ENCODE assay signal across 7 mouse cellular contexts in genomic region chr13:103109872-103110271, GRCm38 (mm10).
DNase-seq lines count a peak whose midpoint lies in the region; ATAC-seq and TF ChIP-seq lines count a peak whose summit lies in the region.

No protein-coding gene starts in this region.

- TF ChIP-seq POLR2A in bone marrow, adult 2 months (IDR thresholded peaks at IDR 0.05; ENCODE audit: borderline replicate concordance, control insufficient read depth, low read depth, low read length) = no peak

- peak; percentile 82 for TF ChIP-seq CTCF in bone marrow, adult 2 months (IDR thresholded peaks at IDR 0.05; ENCODE audit: control insufficient read depth, insufficient read depth, low read length)

- WGBS in bone marrow, adult 2 months = 24% methylated on average over 10 of the region's 10 CpGs
- 29% methylated on average over 10 of the region's 10 CpGs for WGBS in embryonic facial prominence, embryonic 13.5 days
- 18% methylated on average over 10 of the region's 10 CpGs for WGBS in heart, embryonic 16.5 days

- H3K27ac ChIP-seq in bone marrow, adult 2 months (ENCODE audit: control insufficient read depth, insufficient read depth, low read depth, low read length, poor library complexity) = no peak overlapping the region
- no peak overlapping the region for H3K27ac ChIP-seq in embryonic facial prominence, embryonic 13.5 days
- H3K27ac ChIP-seq in heart, embryonic 16.5 days (ENCODE audit: low read length) = no peak overlapping the region; the same call in 1 of the 2 replicates

- no peaks in the 10 kb centered on the region for H3K4me1 ChIP-seq in bone marrow, adult 2 months (ENCODE audit: control insufficient read depth, insufficient read depth, low read length)
- peaks cover 23% of the 10 kb centered on the region for H3K4me1 ChIP-seq in embryonic facial prominence, embryonic 13.5 days
- peaks cover 28% of the 10 kb centered on the region for H3K4me1 ChIP-seq in heart, embryonic 16.5 days (ENCODE audit: control insufficient read depth, insufficient read depth, low read length)

- H3K27me3 ChIP-seq in embryonic facial prominence, embryonic 13.5 days = no peaks in the 10 kb centered on the region
- H3K27me3 ChIP-seq in heart, embryonic 16.5 days (ENCODE audit: control insufficient read depth, insufficient read depth, low read length) = no peaks in the 10 kb centered on the region

- H3K4me2 ChIP-seq in embryonic facial prominence, embryonic 13.5 days = peak overlapping the region; percentile 19
- H3K4me2 ChIP-seq in heart, embryonic 16.5 days (ENCODE audit: low read depth, low read length) = peak overlapping the region; percentile 52

- H3K36me3 ChIP-seq in embryonic facial prominence, embryonic 13.5 days = no peaks in the 10 kb centered on the region
- no peaks in the 10 kb centered on the region for H3K36me3 ChIP-seq in heart, embryonic 16.5 days (ENCODE audit: control insufficient read depth, insufficient read depth)

- no peak overlapping the region for H3K4me3 ChIP-seq in bone marrow, adult 2 months (replicated peaks; ENCODE audit: control insufficient read depth, low read depth, low read length)
- H3K4me3 ChIP-seq in embryonic facial prominence, embryonic 13.5 days = no peak overlapping the region
- peak overlapping the region; percentile 34 for H3K4me3 ChIP-seq in heart, embryonic 16.5 days (ENCODE audit: low read length)

- DNase-seq in MN1 (ENCODE audit: low spot score) = peak; percentile 86
- DNase-seq in layer of hippocampus, adult 9-11 months = peak; percentile 57
- DNase-seq in right cerebral cortex, postnatal 36 days (ENCODE audit: low spot score in 2 of 2) = peak; percentile 49 to 70

- no peak for ATAC-seq in embryonic facial prominence, embryonic 13.5 days (ENCODE audit: insufficient number of reproducible peaks, insufficient read depth, low FRiP score, low TSS enrichment, low read depth)
- ATAC-seq in heart, embryonic 16.5 days (replicated peaks; ENCODE audit: extremely low read depth, insufficient read depth, low FRiP score) = 0 out of 2 replicates have a peak, but pooled peaks have one; percentile 33
- ATAC-seq in megakaryocyte, adult 5-6 weeks (ENCODE audit: poor library complexity, severe bottlenecking) = peak; percentile 87

- no peaks in the 10 kb centered on the region for H3K9me3 ChIP-seq in embryonic facial prominence, embryonic 13.5 days
- H3K9me3 ChIP-seq in heart, embryonic 16.5 days (replicated peaks; ENCODE audit: control insufficient read depth, low read length) = no peaks in the 10 kb centered on the region

- no peak overlapping the region for H3K9ac ChIP-seq in embryonic facial prominence, embryonic 13.5 days
- 0 out of 2 replicates have a peak overlapping the region, but pooled peaks have one; percentile 30 for H3K9ac ChIP-seq in heart, embryonic 16.5 days (ENCODE audit: low read length)
